Mouse (Mus musculus): Measurements from ENCODE around the gene Ntmt1.
A peak's percentile ranks its signal among the peaks of the same experiment; 100 is the strongest.

Gene Ntmt1

DNA sequence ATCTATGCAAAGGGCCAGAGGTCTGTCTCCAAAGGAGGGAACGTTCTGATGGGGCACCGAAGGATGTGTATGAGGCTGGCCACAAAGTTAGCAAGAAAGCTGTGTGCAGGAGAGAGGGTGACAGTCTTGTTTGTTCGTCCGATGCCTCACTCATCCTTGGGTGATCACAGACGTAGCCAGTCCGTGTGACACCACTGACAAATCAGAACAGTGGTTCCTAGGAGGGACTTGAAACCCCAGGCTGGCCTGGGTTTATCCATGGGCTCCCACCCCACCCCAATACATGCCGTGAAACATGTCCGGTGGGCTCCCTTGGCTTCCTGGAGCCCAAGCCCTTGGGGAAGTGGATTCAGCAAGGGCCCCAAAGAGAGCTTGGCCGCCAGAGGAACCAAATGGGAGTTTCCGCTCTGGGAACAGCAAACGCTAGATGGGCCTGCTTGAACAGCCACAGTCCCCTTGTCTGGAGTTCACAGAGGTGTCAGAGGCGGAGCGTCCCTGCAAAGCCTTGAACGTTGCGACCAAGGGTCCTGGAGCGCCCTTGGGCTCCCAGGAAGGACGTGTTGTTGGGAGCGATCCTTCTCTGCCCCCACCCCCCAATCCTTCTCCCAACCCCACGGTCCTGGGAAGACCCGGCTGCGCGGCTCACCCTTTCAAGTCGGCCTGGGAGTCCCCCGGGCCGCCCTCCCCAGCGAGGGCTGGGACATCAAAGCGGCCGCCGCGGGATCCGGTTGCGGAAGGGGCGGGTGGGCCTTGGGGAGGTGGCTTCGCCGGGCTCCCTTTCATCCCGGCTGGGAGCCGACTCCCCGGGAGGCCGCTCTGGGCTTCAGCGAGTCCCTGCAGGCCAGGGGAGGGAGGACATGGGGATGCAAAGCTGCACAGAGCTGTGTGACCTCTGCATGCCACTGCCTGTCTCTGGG lies 23.3 kb upstream of the Ntmt1 start:
- no peak for DNase-seq

- DNase-seq = no peak
Measured at GRCm38 (mm10) chr2:30787466-30787865, 20.2 kb upstream of the Ntmt1 start.

DNA sequence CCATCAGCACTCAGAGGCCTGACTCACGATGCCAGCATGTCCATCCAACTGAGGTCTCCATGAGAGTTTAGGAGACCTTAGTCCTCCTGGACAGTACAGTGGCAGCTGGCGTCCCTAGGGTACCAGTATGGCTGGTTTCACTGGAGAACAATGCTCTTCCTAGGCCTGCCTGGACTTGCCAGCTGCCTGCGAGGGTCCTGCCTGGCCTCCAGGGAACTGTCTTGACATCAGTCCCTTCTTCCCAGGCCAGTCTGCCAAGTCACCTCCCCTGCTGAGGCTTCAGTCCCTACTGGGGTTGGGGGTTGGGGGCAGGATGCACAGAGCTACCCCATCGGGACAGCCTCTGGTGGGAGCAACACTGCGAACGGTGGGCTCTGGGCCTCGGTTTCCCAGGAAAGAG lies 15.6 kb upstream of the Ntmt1 start:
- no peak for DNase-seq

DNA sequence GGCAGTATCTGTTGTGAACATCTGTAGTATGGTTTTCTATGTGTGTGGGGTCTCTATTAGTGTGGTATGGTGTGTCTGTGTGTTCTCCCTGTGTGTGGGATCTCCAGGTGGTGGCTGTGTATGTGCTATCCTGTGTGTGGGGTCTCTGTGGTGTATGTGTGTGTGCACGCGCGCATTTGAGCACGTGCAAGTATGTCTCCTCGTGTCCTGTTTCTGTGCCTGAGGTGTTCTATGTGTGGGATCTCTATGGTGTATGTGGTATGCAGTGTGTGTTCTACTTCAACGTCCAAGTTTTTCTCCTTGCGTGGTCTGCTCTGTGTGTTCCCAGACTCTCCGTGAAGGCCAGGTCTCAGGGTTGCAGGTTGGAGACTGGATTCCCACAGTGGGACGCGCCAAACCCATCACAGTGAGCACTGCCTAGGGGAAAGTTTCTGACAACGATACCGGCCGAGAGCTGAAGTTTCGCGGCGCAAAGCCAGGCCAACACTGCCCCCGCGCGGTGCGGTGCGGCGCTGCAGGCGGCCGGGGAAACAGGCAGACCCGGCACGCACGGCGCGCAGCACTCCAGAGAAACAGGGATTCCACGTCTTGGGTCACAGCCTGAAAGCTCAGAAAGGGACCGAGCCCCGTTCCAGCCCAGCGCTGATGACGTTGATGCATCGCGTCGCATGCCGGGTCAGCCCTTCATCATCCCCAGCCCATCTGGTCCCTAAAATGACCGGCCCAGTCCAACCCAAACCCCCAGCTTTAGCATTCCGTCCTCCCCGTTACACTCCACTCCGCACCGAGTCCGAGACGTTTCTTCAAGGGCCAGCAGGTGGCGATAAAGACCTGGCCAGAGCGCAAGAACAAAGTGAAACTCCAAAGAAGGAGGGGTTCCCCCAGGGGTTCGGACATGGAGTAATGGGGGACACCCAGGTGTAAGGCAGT lies 13.2 kb upstream of the Ntmt1 start:
- DNase-seq = peak; percentile 97 to 98

DNA sequence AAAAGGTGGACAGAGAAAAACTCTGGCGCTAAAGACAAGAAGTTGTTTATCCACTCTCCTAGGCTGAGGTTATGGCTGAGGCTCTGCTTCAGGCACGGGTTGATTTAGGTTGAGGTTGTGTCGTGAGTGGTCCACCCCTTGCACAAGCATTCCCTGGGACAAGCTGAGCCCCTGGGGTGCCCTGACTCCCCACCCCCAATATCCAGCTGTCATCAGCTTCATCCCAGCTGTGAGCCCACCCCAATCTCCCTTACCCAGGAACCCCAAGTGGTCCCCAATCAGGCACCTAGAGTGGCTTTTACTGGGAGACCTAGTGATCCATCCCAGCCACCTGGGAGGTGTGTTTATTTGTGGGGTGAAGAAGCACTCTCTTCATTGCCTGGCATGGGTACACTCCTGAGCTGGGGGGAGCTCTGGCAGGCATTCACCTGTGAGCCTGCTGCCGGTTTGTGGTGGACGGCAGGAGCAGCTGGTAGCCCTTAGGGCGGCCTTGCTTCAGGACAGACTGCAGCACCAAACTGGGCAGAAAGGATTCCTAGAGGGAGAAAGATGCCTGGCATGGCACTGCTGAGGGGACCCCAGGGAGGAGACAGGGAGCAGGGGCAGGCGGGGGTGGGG lies 12.2 kb upstream of the Ntmt1 start:
- DNase-seq = no peak

DNA sequence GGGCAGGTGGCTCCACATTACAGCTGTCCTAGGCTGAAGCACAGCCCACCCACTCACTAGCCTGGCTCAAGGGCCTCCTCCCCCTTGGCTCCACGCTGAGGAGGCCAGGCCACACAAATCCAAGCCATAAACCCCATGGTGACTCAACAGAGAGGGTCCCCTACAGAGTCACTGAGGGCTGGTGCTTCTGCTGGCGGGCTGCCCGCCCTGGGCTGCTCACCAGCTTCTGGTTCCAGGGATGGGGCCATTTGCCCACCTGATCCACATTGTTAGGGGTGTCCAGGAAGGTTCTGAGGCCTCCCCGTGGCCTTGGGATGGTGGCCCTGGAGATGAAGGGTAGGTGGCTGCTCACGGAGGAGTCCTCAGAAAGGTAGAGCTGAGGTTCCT lies 11.7 kb upstream of the Ntmt1 start:
- DNase-seq = no peak

DNA sequence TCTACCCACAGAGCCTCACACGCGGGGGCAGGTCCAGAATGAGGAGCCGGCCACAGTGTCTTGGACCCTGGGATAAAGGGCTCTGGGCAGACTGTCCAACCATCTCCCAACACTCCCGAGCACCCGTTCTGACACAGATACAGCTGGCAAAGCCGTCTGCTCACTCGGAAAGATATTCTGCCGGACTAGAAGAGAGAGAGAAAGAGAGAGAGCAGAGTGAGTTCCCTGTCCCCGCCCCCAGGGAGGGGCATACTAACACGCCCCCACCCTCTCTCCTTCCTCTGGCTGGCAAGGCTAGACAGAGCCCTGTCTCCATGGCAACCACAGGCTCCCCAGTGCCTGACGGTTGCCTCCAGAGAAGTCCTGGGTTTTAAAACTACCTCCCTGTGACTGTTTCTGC lies 11.2 kb upstream of the Ntmt1 start:
- peak; percentile 78 to 81 for DNase-seq

- DNase-seq = no peak
Measured at GRCm38 (mm10) chr2:30799456-30799855, 8.2 kb upstream of the Ntmt1 start.

- no peak for DNase-seq
Measured at GRCm38 (mm10) chr2:30800671-30801066, 7.0 kb upstream of the Ntmt1 start.

- DNase-seq = peak; percentile 34
Measured at GRCm38 (mm10) chr2:30801067-30801852, 6.4 kb upstream of the Ntmt1 start.

- no peak for DNase-seq
Measured at GRCm38 (mm10) chr2:30803604-30804003, 4.0 kb upstream of the Ntmt1 start, which contains the start of gene 1700001O22Rik. Gene 1700001O22Rik (minus strand): TSS chr2:30803661.

DNA sequence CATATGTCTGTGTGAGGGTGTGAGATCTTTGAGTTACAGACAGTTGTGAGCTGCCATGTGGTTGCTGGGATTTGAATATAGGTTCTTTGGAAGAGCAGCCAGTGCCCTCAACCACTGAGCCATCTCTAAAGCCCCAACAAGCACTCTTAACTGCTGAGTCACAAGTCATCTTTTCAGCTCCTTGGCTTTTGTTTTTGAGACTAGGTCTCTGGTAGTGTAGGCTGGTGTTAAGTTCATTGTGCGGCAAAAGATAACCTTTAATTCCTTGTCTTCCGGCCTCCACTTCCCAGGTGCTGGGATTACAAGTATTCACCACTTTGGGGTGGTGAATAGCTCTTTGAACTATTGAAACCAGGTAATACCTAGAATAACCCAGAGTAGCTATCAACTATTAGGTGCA lies 1.6 kb upstream of the Ntmt1 start:
- no peak for DNase-seq

- no peak for DNase-seq
Measured at GRCm38 (mm10) chr2:30807147-30807647, 429 bp upstream of the Ntmt1 start.

GRCm38 (mm10) chr2:30808296-30808655 lies 650 bp downstream of the Ntmt1 start:
- DNase-seq = no peak

DNA sequence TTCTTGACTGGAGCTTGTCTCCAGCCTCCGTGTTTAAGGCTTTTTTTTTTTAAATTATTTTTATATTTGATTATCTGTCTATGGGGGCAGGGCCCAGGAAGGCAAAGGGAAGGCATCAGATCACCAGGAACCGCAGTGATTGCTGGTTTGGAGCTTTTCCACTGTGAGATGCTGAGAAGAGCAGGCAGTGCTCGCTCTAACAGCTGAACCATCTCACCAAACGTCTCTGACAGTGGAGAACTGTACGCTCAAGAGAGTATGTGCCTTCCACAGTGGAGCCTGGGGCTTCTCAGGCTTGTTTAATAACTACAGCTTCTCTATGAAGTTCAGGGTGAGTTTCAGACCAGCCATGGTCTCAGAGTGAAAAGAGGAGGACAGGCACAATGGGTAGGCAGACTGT lies 1.9 kb downstream of the Ntmt1 start:
- DNase-seq = no peak

DNA sequence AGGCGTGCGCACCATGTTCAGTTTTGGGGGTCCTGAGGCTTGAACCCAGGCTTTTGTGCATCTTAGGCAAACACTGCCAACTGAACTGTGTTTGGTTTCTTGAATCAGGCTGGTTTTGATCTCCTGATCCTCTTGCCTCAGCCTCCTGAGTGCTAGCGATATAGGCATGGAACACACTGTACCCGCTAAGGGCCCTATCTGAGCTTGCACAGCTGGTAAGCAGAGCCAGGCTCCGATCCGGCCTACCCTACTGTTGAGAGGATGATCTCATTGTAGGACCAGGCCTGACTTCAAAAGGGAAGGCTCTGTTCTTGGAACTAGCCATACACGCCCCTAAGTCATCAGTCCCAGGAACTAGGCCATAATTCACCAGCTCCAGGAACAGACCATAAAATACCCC lies 2.9 kb downstream of the Ntmt1 start:
- DNase-seq = no peak

GRCm38 (mm10) chr2:30816383-30816782 lies 8.8 kb downstream of the Ntmt1 start:
- no peak for DNase-seq

- no peak for DNase-seq
Measured at GRCm38 (mm10) chr2:30819873-30820272, 12.2 kb downstream of the Ntmt1 start.

- peak; percentile 26 to 29 for DNase-seq
Measured at GRCm38 (mm10) chr2:30821073-30821472, 13.4 kb downstream of the Ntmt1 start.

DNA sequence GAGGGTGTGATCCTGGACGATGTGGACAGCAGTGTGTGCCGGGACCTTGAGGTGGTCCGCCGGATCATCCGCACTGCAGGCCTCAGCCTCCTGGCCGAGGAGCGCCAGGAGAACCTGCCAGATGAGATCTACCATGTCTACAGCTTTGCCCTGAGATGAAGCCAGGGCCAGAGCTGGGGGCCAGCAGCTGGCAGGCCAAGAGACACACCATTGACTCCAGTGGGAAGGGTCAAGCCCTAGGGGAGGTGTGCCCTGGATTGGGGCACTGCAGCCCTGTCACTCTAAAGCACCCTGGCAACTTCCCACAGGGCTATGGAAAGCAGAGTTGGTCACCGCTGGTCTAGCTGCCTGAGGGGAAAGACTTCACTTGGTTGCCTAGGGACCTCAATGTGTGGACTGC lies 14.8 kb downstream of the Ntmt1 start:
- DNase-seq = no peak

- DNase-seq = no peak
Measured at GRCm38 (mm10) chr2:30823385-30824153, 15.9 kb downstream of the Ntmt1 start.
